Mouse (Mus musculus) c-Kit-positive CD71-positive TER-119-negative erythroid progenitor cells, embryonic 14.5 days (primary cell): Measurements from ENCODE around the gene Sult1a1.
A peak's percentile ranks its signal among the peaks of the same experiment; 100 is the strongest.
"Not testable (repeated sequence)": the region's sequence is repeated elsewhere in the genome, so short reads cannot be mapped to it uniquely, and the experiment has no call there.

ENCODE experiments used
- DNase-seq: peaks from one replicate; pipeline ENCODE4 v3.0.0-alpha.2; 2013; ENCODE audit warnings: low read depth

Sult1a1 gene

DNA sequence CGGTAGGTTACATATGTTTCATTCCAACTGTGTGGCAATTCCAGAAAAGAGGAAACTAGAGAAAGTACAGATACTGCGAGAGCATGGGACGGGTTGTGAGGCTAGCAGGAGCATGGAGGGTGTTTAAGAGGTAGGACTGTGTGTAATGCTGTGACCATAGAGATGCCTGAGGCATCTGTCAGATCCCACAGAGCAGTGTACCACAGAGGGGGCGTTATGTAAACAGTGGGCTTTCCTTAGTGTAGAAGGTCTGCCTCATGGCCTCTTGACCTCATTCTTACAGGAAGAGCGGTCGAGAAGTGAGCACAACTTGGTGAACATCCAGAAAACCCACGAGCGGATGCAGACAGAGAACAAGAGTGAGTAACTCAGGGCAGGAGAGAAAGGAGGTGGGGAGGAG is 12.6 kb downstream of the Sult1a1 start:
- DNase-seq, result no peak

DNA sequence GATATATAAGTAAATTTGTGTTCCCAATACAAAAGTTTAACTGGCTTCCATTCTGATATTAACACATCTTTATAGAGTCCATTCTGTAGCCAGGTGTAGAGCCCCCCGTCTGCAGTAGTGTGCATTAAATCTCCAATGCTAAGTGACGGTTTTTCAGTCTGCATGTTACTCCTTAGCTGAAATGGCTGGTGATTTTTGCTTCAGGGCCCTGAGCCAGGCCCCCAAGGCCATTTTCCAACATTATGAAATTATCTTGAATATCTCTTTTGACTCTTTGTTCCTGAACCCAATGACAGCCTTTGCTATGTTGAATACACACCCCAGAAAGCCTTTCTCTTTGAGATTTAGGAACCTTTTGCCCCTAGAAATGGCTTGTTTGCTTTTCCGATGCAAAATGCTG is 16.5 kb downstream of the Sult1a1 start:
- no peak for DNase-seq

DNA sequence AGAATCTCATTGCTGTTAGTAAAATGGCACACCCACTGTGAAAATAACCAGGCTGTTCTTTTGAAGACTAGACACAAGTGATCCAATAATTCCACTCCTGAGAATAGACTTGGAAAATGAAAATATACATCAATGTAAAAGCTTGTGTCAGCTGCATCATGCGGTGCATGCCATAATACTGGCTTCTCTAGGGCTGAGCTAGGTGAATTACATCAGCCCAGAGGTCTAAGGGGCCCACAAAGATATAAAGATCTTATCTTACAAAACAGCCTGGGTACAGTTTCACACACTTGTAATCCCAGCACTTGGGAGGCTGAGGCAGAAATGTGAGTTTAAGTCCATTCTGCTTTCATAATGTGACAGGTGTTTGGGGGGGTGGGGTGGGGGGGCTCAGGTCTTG is 18.7 kb downstream of the Sult1a1 start:
- DNase-seq, result no peak

DNA sequence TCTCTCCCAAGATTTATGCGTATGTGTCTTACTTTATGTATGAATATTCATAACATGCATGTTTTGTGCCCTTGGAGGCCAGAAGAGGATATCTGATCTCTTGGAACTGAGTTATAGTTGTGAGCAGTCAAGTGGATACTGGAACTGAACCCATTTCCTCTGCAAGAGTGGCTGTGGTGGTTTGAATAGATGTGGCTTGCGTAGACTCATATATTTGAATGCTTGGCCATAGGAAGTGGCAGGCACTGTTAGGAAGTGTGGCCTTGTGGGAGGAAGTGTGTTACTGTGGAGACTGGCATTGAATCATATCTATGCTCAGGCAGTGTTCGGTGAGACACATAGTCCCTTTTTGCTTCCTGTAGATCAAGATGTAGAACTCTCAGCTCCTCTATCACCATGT is 20.5 kb downstream of the Sult1a1 start:
- DNase-seq, result no peak

DNA sequence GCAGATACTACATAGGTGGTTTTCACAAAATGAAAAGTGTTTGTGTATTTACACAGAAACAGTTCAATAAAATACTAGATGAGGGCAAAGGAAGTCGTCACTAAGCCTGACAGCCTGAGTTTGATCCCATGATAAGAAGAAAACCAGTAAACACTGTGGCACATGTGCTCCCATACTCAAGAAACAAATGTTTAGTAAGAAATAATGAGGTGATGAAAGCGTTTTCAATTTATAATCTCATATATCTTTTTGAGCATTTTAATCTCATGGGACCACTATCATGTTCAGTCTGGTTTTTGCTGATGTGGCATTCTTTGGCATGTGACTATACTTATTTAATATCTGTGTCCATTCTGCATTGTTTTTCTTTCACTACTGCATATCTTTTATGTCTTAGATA is 22.2 kb downstream of the Sult1a1 start:
- DNase-seq, result no peak

DNA sequence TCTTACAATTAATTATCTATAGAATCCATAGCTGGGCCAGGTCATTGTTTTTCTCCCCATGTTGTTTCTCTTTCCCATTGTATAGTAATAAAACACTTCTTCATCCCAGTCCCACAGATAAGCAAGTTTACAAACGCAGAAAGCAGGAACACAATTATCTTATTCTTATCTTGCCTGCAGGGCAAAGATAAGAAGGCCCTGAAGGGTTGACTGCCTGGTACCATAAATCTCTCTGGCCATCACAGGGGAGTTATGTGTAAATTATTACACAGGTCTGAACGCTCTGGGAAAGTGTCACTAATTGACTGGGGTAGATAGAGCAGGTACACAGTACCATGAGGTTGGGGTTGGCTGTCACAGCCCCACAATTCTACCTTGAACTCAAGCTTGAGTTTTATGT is 25.4 kb downstream of the Sult1a1 start:
- DNase-seq, result peak; percentile 46

DNA sequence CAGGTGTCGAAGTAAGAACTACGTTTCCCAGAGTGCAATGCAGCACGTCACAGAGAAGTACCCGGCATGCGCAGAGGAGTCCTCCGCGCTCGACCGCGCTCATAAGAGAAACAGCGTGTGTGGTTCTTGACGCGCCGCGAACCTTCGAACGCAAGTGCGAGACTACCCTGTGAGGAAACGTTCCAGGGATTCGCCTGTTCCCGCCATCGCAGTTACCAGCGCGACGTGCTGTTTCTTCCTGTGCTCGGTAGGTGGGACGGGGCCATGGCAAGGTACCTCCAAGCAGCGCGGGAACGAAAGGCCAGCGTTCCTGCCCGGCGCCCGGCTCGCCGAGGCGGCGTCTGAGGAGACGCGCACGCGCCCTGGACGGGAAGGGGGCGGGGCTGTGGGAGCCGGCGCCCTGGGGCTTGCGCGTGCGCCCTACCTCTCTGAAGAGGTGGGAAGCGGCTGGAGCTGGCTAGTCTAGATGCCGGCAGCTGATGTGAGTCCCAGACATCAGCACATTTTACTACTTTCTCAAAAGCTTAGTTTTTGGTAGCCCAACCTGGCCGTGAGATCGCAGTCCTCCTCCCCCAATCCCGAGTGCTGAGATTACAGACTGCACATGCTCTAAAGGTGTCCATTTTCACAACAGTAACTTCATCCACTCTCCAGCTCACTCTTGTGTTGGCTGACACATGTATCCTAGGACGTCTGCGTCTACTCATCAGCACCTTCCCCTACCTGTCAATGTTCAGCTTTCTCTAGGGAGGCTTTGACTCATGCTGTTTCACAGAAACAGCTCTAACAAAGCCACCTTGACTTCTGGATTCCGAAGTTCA is 26.8 kb downstream of the Sult1a1 start, which contains the start of gene Sgf29:
TSS of gene Sgf29 (plus strand) at position 79 of the 821 bp plus-strand sequence.
- DNase-seq, result peak; percentile 88

DNA sequence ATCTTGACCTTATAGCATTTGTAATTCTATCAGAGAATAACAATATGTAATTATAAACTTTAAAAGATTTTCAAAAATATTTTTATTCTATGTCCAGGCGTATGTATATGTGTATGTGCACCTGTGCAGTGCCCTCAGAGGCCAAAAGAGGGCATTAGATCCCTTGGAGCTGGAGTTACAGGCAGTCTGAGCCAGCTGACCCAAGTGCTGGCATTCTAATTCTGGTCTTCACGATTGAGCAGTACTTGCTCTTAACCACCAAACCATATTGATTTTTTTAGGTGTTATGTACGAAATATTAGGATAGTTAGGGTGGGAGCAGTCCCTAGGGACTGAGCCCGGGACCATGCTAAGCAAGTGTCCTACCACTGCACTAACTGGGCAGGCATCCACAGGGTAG is 27.7 kb downstream of the Sult1a1 start:
- DNase-seq, result no peak

DNA sequence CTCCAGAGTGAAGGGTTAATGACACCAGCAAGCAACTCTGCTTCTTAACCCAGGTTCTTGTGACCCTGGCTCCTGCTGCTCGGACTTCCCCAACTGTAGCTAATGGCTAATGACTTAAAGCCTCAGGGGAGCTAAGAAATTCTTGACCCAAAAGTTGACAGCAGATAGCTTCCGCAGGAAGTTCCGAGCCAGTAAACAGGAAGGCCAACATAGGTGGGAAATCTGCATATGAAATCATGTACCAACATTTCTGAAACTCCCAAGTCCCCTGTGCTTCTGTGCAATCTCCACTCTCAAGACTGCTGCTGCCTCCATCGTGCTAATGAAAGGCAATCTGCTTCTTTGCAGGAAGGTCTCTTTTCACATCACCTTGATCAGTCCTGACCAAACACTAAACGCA is 30.5 kb downstream of the Sult1a1 start:
- DNase-seq, result no peak

DNA sequence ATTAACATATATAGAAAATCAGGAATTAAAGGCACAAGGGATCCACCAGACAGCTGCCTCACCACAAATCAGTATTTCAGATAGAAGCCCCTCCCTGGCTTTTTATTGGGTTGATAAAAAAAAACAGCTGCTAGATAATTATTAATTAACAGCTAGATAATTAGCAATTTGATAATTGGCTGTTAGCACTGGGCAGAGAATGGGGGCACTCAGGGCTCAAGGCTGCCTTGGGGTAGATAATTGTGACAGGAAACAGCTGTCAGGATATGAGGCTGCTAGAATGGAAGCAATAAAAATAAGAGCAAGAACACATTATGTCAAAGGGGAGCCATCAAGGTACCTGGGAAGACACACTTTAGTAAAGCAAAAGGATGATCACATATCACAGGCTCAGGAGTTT is 31.3 kb downstream of the Sult1a1 start:
- no peak for DNase-seq

DNA sequence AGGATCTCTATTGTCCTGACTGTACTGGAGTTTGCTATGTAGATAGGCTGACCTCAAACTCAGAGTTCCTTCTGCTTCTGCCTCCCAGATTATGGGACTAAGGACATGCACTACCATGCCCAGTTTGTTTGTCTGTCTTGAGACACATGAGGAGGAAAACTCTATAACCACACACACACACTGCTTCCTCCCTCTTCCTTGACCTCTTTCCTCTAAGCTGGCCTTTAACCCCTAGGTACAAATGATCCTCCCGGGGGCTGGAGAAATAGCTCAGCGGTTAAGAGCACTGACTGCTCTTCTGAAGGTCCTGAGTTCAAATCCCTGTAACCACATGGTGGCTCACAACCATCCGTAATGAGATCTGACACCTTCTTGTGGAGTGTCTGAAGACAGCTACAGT is 31.9 kb downstream of the Sult1a1 start:
- DNase-seq, result no peak

DNA sequence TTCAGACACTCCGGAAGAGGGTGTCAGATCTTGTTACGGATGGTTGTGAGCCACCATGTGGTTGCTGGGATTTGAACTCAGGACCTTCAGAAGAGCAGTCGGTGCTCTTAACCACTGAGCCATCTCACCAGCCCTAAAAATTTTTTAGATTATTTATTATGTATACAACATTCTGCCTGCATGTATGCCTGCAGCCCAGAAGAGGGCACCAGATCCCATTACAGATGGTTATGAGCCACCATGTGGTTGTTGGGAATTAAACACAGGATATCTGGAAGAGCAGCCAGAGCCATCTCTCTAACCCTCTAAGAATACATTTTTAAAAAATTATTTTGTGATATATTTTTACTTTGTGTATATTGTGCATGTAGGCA is 33.0 kb downstream of the Sult1a1 start:
- not testable (repeated sequence) for DNase-seq

DNA sequence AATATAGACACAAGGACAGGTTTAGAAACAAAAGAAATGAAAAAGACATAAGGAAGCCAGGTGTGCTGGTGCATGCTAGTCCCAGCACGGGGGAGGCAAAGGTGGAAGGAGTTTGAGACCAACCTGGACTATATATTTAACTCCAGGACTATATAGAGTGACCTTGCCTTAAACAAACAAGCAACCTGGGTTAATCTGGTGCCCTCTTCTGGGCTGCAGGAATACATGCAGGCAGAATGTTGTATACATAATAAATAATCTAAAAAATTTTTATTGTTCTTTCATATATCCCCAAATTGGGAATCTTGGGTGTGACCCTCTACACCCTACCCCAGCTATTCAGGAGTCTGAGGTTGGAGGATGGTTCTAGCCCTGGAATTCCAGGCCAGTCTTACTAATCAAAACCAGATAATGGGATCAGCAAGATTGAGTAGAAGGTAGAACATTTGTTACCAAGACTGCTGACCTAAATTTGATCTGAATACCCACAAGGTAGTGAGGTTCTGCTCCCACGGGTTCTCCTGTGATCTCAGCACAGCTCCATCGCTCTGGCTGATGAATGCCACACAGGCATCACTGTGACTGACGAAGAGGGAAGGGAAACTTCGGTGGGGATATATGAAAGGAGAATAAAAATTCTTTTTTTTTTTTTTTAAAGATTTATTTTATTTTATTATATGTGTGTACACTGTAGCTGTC is 33.5 kb downstream of the Sult1a1 start:
- no peak for DNase-seq

DNA sequence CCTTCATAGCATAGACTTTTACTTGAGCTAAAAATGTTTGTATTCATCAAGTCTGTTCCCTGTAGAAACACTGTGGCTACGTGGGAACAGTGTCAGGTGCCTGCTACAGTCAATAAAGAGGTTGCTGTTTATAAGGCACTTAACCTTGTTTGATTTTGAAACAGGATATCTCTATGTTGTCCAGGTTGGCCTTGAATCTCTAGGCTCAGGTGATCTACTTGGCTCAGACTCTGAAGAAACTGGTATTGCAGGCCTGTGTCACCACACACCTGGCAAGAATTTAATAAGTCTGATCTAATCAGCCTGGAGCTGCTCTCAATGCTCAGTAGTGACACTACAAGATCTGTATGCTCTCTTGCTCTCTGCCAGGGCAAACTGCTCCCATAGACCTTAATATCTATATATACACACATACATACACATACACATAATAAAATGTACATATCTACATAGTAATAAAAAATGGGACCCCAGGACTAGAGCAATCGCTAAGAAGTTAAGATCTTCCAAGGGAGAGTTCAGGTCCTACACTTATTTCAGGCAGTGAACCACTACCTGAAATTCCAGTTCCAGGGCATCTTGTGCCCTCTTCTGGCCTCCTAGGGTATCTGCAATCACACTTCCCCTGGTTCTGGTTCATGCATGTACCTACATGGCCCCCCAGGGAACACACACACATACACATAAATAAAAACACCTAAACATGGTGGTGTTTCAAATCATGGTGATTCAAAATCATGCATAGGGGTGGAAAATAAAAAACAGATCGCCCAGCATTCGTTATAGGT is 39.3 kb downstream of the Sult1a1 start:
- no peak for DNase-seq

DNA sequence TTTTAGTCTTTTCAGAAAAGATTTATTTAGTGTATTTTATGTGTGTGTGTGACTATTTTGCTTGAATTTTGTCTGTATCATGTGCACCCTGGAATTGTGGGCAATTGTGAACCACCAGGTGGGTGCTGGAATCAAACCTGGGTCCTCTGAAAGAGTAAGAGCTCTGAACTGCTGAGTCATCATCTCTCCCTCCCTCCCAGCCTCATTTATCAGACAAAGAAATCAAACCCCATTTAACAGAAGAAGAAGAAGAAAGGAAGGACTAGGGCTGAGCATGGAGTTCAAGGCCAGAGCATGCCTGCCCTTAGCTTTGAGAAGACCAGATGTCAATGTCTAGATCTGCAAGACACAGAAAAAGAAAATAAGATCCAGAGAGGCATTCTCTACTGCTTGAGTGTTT is 40.9 kb downstream of the Sult1a1 start:
- DNase-seq, result no peak

DNA sequence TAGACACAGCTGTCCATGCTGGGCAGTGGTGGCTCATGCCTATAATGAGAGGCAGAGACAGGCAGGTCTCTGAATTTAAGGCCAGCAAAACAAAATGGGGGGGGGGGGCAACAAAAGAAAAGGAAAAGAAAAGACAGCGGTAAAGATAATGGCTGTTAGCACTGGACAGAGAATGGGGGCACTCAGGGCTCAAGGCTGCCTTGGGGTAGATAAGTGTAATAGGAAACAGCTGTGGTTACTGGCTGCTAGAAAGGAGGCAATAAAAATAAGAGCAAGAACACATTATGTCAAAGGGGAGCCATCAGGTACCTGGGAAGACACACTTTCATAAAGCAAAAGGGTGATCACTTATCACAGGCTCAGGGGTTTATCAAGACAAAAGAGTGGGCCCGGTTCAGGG is 43.8 kb downstream of the Sult1a1 start:
- DNase-seq, result no peak

DNA sequence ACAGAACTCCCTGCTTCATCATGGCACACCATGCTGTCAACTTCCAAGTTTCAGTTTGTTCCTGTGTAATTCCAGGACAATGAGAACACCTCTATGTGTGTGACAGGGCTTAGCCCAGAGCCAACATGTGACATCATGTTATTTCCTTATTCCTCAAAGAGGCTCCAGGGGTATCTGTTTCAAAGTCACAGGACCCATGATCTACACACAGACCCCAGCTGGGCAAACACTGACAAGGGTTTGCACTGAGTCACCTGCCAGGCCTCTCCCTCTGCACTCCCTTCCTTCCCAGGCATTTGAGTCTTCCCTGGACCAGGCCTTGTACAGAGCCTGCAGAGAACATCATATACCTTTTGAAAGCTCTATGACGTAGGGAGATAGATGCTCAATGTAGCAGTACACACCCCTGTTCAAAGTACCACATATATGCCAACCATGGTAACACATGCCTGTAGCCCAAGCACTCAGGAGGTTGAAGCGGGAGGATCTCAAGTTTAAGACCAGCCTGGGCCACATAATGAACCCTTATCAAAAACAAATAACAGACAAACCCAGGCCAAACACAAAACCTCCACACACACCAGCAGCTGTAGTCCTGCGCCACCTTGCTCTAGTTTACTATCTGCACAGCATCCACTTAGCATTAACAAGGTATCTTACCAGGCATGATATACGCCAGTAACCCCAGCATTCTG is 45.3 kb downstream of the Sult1a1 start, which contains the start of gene Nupr1:
TSS of gene Nupr1 (minus strand) at position 38 of the 695 bp plus-strand sequence.
- no peak for DNase-seq

DNA sequence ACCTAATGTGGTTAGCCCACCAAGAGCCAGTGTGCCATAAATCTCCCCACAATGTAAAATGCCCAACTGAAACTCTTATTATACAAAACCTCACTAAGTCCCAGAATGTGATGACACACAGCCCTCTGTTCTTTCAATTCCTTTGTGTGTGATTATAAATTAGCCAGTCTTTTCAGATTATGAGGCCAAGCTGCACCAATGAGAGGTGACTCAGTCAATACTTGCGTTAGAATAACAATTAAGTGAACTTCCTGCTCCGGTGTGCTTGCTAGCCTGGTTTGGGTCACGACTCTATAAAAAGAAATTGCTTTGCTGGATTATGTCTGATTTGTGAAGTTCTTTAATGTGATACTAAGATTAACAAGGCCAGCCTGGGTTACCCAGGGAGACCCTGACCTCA is 46.3 kb downstream of the Sult1a1 start:
- no peak for DNase-seq

DNA sequence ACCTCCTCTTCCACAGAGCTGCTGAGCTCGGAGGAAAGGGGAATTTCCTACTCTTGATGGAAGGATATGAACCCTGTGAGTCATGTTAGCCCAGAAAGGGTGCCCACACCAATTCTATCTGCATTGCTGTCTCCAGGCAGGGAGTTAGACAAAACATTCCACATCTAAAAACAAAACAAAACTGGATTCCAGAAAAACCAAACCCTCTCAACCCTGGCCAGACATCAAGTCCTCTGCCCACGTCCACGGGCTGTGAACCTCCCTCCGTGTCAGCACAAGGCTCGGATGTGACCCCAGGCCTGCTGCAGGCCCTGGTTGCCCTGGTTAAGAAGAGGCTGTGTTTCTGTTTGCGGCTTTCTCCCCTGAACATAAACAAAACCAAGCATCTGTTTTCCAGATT is 48.1 kb downstream of the Sult1a1 start:
- no peak for DNase-seq

DNA sequence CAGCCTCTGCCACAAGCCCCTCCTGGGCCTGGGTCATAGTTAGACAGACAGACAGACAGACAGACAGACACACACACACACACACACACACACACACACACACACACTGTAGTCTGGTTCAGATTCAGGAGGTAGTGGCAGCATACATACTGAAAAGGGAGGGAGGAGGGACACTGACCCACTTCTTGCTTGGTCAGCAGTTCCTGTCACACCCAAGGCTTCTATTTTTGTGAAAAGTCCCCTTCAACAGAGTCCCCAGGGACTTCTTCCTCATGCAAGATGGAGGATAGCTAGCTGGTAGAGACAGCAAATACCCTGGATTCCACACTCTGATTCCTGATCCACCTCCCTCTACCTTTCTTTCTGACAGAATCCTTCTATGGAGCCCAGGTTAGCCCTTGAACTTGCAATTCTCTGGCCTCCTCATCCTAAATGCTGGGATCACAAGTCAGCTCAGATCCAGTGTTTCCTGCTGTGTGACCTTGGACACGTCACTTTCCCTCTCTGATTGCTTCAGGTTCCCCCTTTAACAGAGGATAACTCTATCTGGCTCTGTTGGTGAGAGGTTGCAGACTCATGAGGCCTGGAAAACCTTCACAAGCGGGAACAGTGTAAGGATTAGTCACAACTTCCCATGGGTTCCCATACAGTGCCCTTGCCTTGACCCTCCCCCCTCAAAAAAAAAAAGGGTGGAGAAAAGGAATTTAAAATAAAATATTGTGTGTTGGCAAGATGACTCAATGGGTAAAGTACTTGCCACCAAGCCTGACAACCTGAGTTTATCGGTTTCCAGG is 50.2 kb downstream of the Sult1a1 start:
- DNase-seq, result no peak

DNA sequence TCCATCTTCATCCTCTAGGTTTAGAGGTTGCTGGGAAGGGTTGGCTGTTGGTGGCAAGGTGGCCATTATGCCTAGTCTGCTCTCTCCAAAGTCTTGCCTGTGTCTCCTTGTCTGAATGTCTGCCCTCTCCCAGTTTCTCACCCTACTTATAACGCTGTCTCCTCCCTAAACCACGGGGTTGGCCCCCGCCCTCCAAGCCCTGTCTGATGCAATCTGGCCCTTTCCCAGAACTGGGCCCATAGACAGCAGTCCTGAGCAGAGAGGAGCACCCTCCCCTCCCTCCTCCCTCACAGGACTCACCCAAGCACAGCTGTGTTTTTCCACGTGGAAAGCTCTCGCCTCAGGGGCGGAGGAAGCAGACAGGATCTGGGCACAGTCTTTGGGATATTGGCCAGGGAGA is 50.9 kb downstream of the Sult1a1 start:
- peak; percentile 62 for DNase-seq
